ENCODE assay signal across 9 mouse cellular contexts in genomic region chr7:125899036-125899435, GRCm38 (mm10).
A peak's percentile ranks its signal among the peaks of the same experiment; 100 is the strongest.
DNase-seq lines count a peak whose midpoint lies in the region; ATAC-seq and TF ChIP-seq lines count a peak whose summit lies in the region.
"Had no signal": no experiment of that assay in that cellular context is flagged by ENCODE, and none has a peak within 500 bp of the region (broad histone marks: within the 10 kb centered on the region; RNA-seq: fewer than 3 reads in every experiment).

No protein-coding gene starts in this region.

- H3K79me2 ChIP-seq in CH12.LX (replicated peaks; ENCODE audit: control insufficient read depth, extremely low read depth, insufficient read depth, poor library complexity, severe bottlenecking) = no peaks in the 10 kb centered on the region

- H3K9ac ChIP-seq in CH12.LX (ENCODE audit: insufficient read depth, low read depth) = no peak overlapping the region
- H3K9ac ChIP-seq in neural tube, embryonic 15.5 days (replicated peaks) = no peak overlapping the region
- H3K9ac ChIP-seq: embryonic facial prominence, embryonic 12.5 days had no signal

- no peak overlapping the region for H3K4me2 ChIP-seq in CH12.LX (ENCODE audit: insufficient read depth, low read depth, poor library complexity, severe bottlenecking)
- H3K4me2 ChIP-seq in neural tube, embryonic 15.5 days = no peak overlapping the region
- H3K4me2 ChIP-seq: embryonic facial prominence, embryonic 12.5 days had no signal

- no peak for TF ChIP-seq RAD21 in CH12.LX (IDR thresholded peaks at IDR 0.05; ENCODE audit: low read depth, low read length)

- no peak for ATAC-seq in neural tube, embryonic 15.5 days (ENCODE audit: low FRiP score)

- intact Hi-C loops in heart, postnatal 10 days (cut with DNase I) = no loop called here
- intact Hi-C loops in left cerebral cortex, postnatal 14 days (cut with DNase I) = no loop called here

- TF ChIP-seq CTCF in CH12.LX (conservative IDR thresholded peaks at IDR 0.05 in 1 of 2, IDR thresholded peaks at IDR 0.05 in 1 of 2; ENCODE audit: low read depth in 2 of 2, low read length in 2 of 2) = no peak

- H3K4me3 ChIP-seq in CH12.LX (replicated peaks in 1 of 3; ENCODE audit: low read depth in 2 of 3, low read length in 2 of 3, poor library complexity in 1 of 3) = no peak overlapping the region
- H3K4me3 ChIP-seq in forebrain, embryonic 10.5 days = no peak overlapping the region
- no peak overlapping the region for H3K4me3 ChIP-seq in neural tube, embryonic 15.5 days (replicated peaks)
- H3K4me3 ChIP-seq: embryonic facial prominence, embryonic 12.5 days had no signal

- in situ Hi-C loops in CH12.LX (cut with MboI; ENCODE audit: low pct_ligation_motif_present, low pct_unique_long_range_greater_than_20kb, low sequenced_read_pairs) = no loop called here

- TF ChIP-seq EP300 in CH12.LX (IDR thresholded peaks at IDR 0.05; ENCODE audit: low read length) = no peak

- H3K27ac ChIP-seq in CH12.LX (ENCODE audit: insufficient read depth, low read depth) = no peak overlapping the region
- H3K27ac ChIP-seq in forebrain, embryonic 10.5 days = no peak overlapping the region
- H3K27ac ChIP-seq in neural tube, embryonic 15.5 days (replicated peaks) = no peak overlapping the region
- H3K27ac ChIP-seq: embryonic facial prominence, embryonic 12.5 days had no signal

- TF ChIP-seq POLR2A in CH12.LX (IDR thresholded peaks at IDR 0.05; ENCODE audit: low read depth, low read length) = no peak

- no peaks in the 10 kb centered on the region for H3K36me3 ChIP-seq in CH12.LX (replicated peaks in 1 of 2; ENCODE audit: control insufficient read depth in 1 of 2, insufficient read depth in 1 of 2, low read length in 1 of 2)
- H3K36me3 ChIP-seq in forebrain, embryonic 10.5 days (replicated peaks) = no peaks in the 10 kb centered on the region
- no peaks in the 10 kb centered on the region for H3K36me3 ChIP-seq in neural tube, embryonic 15.5 days
- H3K36me3 ChIP-seq: embryonic facial prominence, embryonic 12.5 days had no signal

- H3K27me3 ChIP-seq in CH12.LX (replicated peaks) = peaks cover 24% of the 10 kb centered on the region
- 0 out of 2 replicates have a peak, but pooled peaks cover 4% of the 10 kb centered on the region for H3K27me3 ChIP-seq in forebrain, embryonic 10.5 days (ENCODE audit: poor library complexity, severe bottlenecking)
- no peaks in the 10 kb centered on the region for H3K27me3 ChIP-seq in neural tube, embryonic 15.5 days (replicated peaks)
- H3K27me3 ChIP-seq: embryonic facial prominence, embryonic 12.5 days had no signal

- peak; percentile 40 for DNase-seq in CH12.LX (ENCODE audit: extremely low read depth)
- DNase-seq in R1 (ENCODE audit: low read depth, low spot score) = peak; percentile 9
- DNase-seq in fibroblast of lung, adult 2 months (ENCODE audit: low read depth) = peak; percentile 89
- DNase-seq in heart, postnatal 10 days = peak; percentile 67 to 73
- DNase-seq in left cerebral cortex, postnatal 14 days (ENCODE audit: low spot score in 2 of 2) = peak; percentile 68 to 89
- DNase-seq in urinary bladder, adult 2 months (ENCODE audit: low spot score) = peak; percentile 51
- no peak for DNase-seq in forebrain, embryonic 10.5 days (ENCODE audit: extremely low spot score, low spot score)

- 63% methylated on average over 7 of the region's 7 CpGs for WGBS in forebrain, embryonic 10.5 days
- 61% methylated on average over 7 of the region's 7 CpGs for WGBS in neural tube, embryonic 15.5 days

- dilution Hi-C loops in CH12.LX (cut with MboI; ENCODE audit: extremely low pct_ligation_motif_present, extremely low pct_unique_long_range_greater_than_20kb, low sequenced_read_pairs) = no loop called here

- H3K9me3 ChIP-seq in CH12.LX (replicated peaks; ENCODE audit: low read length) = peaks cover 13% of the 10 kb centered on the region
- H3K9me3 ChIP-seq in forebrain, embryonic 10.5 days = no peaks in the 10 kb centered on the region
- no peaks in the 10 kb centered on the region for H3K9me3 ChIP-seq in neural tube, embryonic 15.5 days (replicated peaks)
- H3K9me3 ChIP-seq: embryonic facial prominence, embryonic 12.5 days had no signal

- H3K4me1 ChIP-seq in CH12.LX (ENCODE audit: control insufficient read depth in 1 of 2, insufficient read depth in 2 of 2) = peaks cover 4 to 19% of the 10 kb centered on the region in 2 experiments
- peaks cover 17% of the 10 kb centered on the region for H3K4me1 ChIP-seq in forebrain, embryonic 10.5 days
- H3K4me1 ChIP-seq in neural tube, embryonic 15.5 days = peaks cover 5% of the 10 kb centered on the region; the same call in 1 of the 2 replicates

TF ChIP-seq in CH12.LX, 34 proteins besides CTCF, POLR2A, EP300 and RAD21:
- TF ChIP-seq POLR2AphosphoS2 (IDR thresholded peaks at IDR 0.05; ENCODE audit: low read depth, low read length) (no peak), NELFE (IDR thresholded peaks at IDR 0.05; ENCODE audit: low read depth, low read length) (no peak), MAX (IDR thresholded peaks at IDR 0.05; ENCODE audit: low read length) (peak; percentile 85), ELF1 (IDR thresholded peaks at IDR 0.05; ENCODE audit: low read depth, low read length) (no peak), BHLHE40 (IDR thresholded peaks at IDR 0.05; ENCODE audit: low read depth, low read length) (0 out of 2 replicates have a peak, but pooled peaks have one; percentile 39), GABPA (IDR thresholded peaks at IDR 0.05; ENCODE audit: insufficient replicate concordance, low read depth, low read length) (no peak)
